Mouse (Mus musculus) CH12.LX (cell line): ENCODE results near the gene Tmem145. TPM values are rescaled to one million over a fixed set of nuclear protein-coding genes. Genes with fewer than 3 reads are reported as not detected.

ENCODE experiments used
- DNase-seq: peaks from one replicate; pipeline ENCODE4 v3.0.0-alpha.2; 2013; ENCODE audit errors: extremely low read depth
- H3K27ac ChIP-seq: 2 replicates; pipeline ENCODE4 v1.5.1; 2012; ENCODE audit warnings: low read depth, mild to moderate bottlenecking, control low read depth, moderate library complexity; ENCODE audit not compliant: insufficient read depth
- H3K27me3 ChIP-seq: replicated peaks from 2 replicates; pipeline ENCODE3; 2012; ENCODE audit warnings: inconsistent platforms
- H3K36me3 ChIP-seq, 2 experiments: replicated peaks in 1 of 2; 2 replicates each; pipeline versions ENCODE3 to v1.6.1; 2012; ENCODE audit warnings: inconsistent platforms in 1 of 2, low read length in 1 of 2, mild to moderate bottlenecking in 1 of 2, mixed read lengths in 1 of 2, moderate library complexity in 1 of 2; ENCODE audit not compliant: control insufficient read depth in 1 of 2, insufficient read depth in 1 of 2
- H3K4me1 ChIP-seq, 2 experiments: 2 replicates each; pipeline ENCODE4 v1.6.1; 2012; ENCODE audit warnings: inconsistent platforms in 1 of 2, moderate library complexity in 1 of 2; ENCODE audit not compliant: insufficient read depth in 2 of 2, control insufficient read depth in 1 of 2
- H3K4me2 ChIP-seq: 2 replicates; pipeline ENCODE4 v1.6.1; 2012; ENCODE audit warnings: low read depth, mild to moderate bottlenecking, control low read depth; ENCODE audit not compliant: poor library complexity, insufficient read depth, severe bottlenecking
- H3K4me3 ChIP-seq, 3 experiments: fragments of 150-350 bp in 1 of 3; sonication (generic) in 1 of 3; replicated peaks in 1 of 3; 2 replicates each; pipeline versions ENCODE3 to v1.5.1; 2011 to 2012; ENCODE audit warnings: low read depth in 2 of 3, low read length in 2 of 3, mild to moderate bottlenecking in 2 of 3, moderate library complexity in 2 of 3, control low read depth in 1 of 3, improper control_type of control experiment in 1 of 3, inconsistent platforms in 1 of 3, mixed read lengths in 1 of 3; ENCODE audit not compliant: poor library complexity in 1 of 3
- H3K79me2 ChIP-seq: replicated peaks from 2 replicates; pipeline ENCODE4 v1.6.1; 2012; ENCODE audit warnings: mild to moderate bottlenecking, moderate library complexity; ENCODE audit not compliant: control insufficient read depth, poor library complexity, insufficient read depth, severe bottlenecking; ENCODE audit errors: extremely low read depth
- H3K9ac ChIP-seq: 2 replicates; pipeline ENCODE4 v1.6.1; 2012; ENCODE audit warnings: low read depth, mild to moderate bottlenecking, control low read depth, moderate library complexity; ENCODE audit not compliant: insufficient read depth
- H3K9me3 ChIP-seq: replicated peaks from 2 replicates; pipeline ENCODE3; 2012; ENCODE audit warnings: low read length, inconsistent platforms, mixed read lengths
- BHLHE40 ChIP-seq: IDR thresholded peaks from 2 replicates; pipeline ENCODE4 v1.6.1; 2011; ENCODE audit warnings: mild to moderate bottlenecking, low read depth, low read length, improper control_type of control experiment
- CHD2 ChIP-seq: IDR thresholded peaks from 2 replicates; pipeline ENCODE4 v1.6.1; 2011; ENCODE audit warnings: low read length, improper control_type of control experiment
- ETS1 ChIP-seq: conservative IDR thresholded peaks from 2 replicates; pipeline ENCODE4 v1.6.1; 2012; ENCODE audit warnings: low read depth, mild to moderate bottlenecking, inconsistent platforms, low read length, improper control_type of control experiment, moderate library complexity
- JUN ChIP-seq: IDR thresholded peaks from 2 replicates; pipeline ENCODE4 v1.6.1; 2011; ENCODE audit warnings: low read depth, mild to moderate bottlenecking, low read length, improper control_type of control experiment, moderate library complexity; ENCODE audit not compliant: insufficient read depth
- MEF2A ChIP-seq: IDR thresholded peaks from 2 replicates; pipeline ENCODE4 v1.6.1; 2014; ENCODE audit warnings: low read depth, mild to moderate bottlenecking, inconsistent platforms, low read length, improper control_type of control experiment, borderline replicate concordance
- PAX5 ChIP-seq: IDR thresholded peaks from 2 replicates; pipeline ENCODE4 v1.6.1; 2012; ENCODE audit warnings: low read length, inconsistent platforms, mixed read lengths
- TCF12 ChIP-seq: IDR thresholded peaks from 2 replicates; pipeline ENCODE4 v1.6.1; 2014; ENCODE audit warnings: low read depth, mild to moderate bottlenecking, inconsistent platforms, low read length, improper control_type of control experiment
- dilution Hi-C: fragments of 300-500 bp; cut with MboI; formaldehyde crosslinking; loops from 2 replicates; pipeline ENCODE4 v1.14.3; 2020; ENCODE audit warnings: low sequenced_read_pairs; ENCODE audit not compliant: extremely low pct_unique_long_range_greater_than_20kb, extremely low pct_ligation_motif_present
- in situ Hi-C: fragments of 300-500 bp; cut with MboI; formaldehyde crosslinking; loops from 3 replicates; pipeline ENCODE4 v1.14.3; 2019; ENCODE audit warnings: low sequenced_read_pairs, low pct_ligation_motif_present, low pct_unique_long_range_greater_than_20kb, mixed read lengths
- polyA plus RNA-seq: library from polyadenylated mRNA; unstranded; fragments of >175 nt; gene quantifications from 2 replicates; pipeline ENCODE4 v1.2.1, GENCODE M21; 2012; ENCODE audit warnings: low read depth; ENCODE audit not compliant: insufficient read length
- total RNA-seq, 2 experiments: library from RNA; depleted of rRNA; stranded (reverse); fragments of 300-350 nt in 1 of 2; fragments of >200 nt in 1 of 2; gene quantifications; 2 replicates each; pipeline ENCODE4 v1.2.3; 2012 to 2014

Gene Tmem145
- total and polyA plus RNA-seq, 3 experiments: 0.10 TPM; not detected in 2

- Histone ChIP-seq H3K27ac (peak overlapping the region; percentile 72), H3K9me3 (no peaks in the 10 kb centered on the region), H3K9ac (peak overlapping the region; percentile 46; the same call in 1 of the 2 replicates), H3K4me1 (peaks cover 39 to 77% of the 10 kb centered on the region in 2 experiments), H3K36me3 (peaks cover 5 to 22% of the 10 kb centered on the region in 2 experiments), H3K4me2 (peak overlapping the region; percentile 79), H3K27me3 (no peaks in the 10 kb centered on the region), H3K79me2 (peaks cover 9% of the 10 kb centered on the region), H3K4me3 (peak overlapping the region; percentile 35 to 57 (median 56))
- DNase-seq: no peak
- peak; percentile 28; the same call in 1 of the 2 replicates for TF ChIP-seq MEF2A
- TF ChIP-seq CHD2: no peak
- peak; percentile 52 for TF ChIP-seq ETS1
- dilution Hi-C loops (no loop called here), in situ Hi-C loops (loop anchor here (5.0 to 10.0 kb wide), 3 partner anchors 38 to 148 kb away; no protein-coding TSS in a partner anchor)
These were observed 25.8 kb upstream of the Tmem145 start for GRCm38 (mm10) chr7:25279861-25280791.

GRCm38 (mm10) chr7:25281166-25281733 lies 24.7 kb upstream of the Tmem145 start:
- no peak for DNase-seq
- Histone ChIP-seq H3K27me3 (no peaks in the 10 kb centered on the region), H3K27ac (peak overlapping the region; percentile 72), H3K4me3 (peak overlapping the region in 2 of 3 experiments; percentile 14 to 34), H3K79me2 (peaks cover 9% of the 10 kb centered on the region)
- in situ Hi-C loops: no loop called here
- TF ChIP-seq JUN (no peak), PAX5 (no peak), TCF12 (no peak), CHD2 (no peak), BHLHE40 (0 out of 2 replicates have a peak, but pooled peaks have one; percentile 4)
- TF ChIP-seq, all 38 proteins: peak for 1
- Histone ChIP-seq H3K4me2 (peak overlapping the region; percentile 68), H3K36me3 (peaks cover 16 to 22% of the 10 kb centered on the region in 2 experiments), H3K9ac (peak overlapping the region; percentile 12; the same call in 1 of the 2 replicates), H3K4me1 (peaks cover 32 to 66% of the 10 kb centered on the region in 2 experiments), H3K9me3 (no peaks in the 10 kb centered on the region)
- dilution Hi-C loops: no loop called here
